Mouse (Mus musculus): ENCODE results near the gene Syngr1.

The Syngr1 gene

GRCm38 (mm10) chr15:80090155-80090554, 979 bp upstream of the Syngr1 start:
- DNase-seq (ENCODE audit: low read depth, low spot score), result no peak

GRCm38 (mm10) chr15:80090741-80091120, 403 bp upstream of the Syngr1 start:
- DNase-seq (ENCODE audit: low read depth, low spot score), result no peak

GRCm38 (mm10) chr15:80092041-80092441, 907 bp downstream of the Syngr1 start:
- DNase-seq (ENCODE audit: low read depth, low spot score), result no peak

- no peak for DNase-seq (ENCODE audit: low read depth, low spot score)
Observed at GRCm38 (mm10) chr15:80092599-80092998, 1.5 kb downstream of the Syngr1 start.

GRCm38 (mm10) chr15:80094201-80094600, 3.1 kb downstream of the Syngr1 start:
- no peak for DNase-seq (ENCODE audit: low read depth, low spot score)

GRCm38 (mm10) chr15:80095596-80095995, 4.5 kb downstream of the Syngr1 start:
- no peak for DNase-seq (ENCODE audit: low read depth, low spot score)

- DNase-seq (ENCODE audit: low read depth, low spot score), result no peak
Observed at GRCm38 (mm10) chr15:80096406-80096805, 5.3 kb downstream of the Syngr1 start.

- DNase-seq (ENCODE audit: low read depth, low spot score), result no peak
Observed at GRCm38 (mm10) chr15:80096946-80097881, 6.1 kb downstream of the Syngr1 start.

- DNase-seq (ENCODE audit: low read depth, low spot score), result no peak
Observed at GRCm38 (mm10) chr15:80097999-80098461, 6.9 kb downstream of the Syngr1 start.

GRCm38 (mm10) chr15:80098809-80099208, 7.7 kb downstream of the Syngr1 start:
- DNase-seq (ENCODE audit: low read depth, low spot score), result no peak

GRCm38 (mm10) chr15:80099477-80099876, 8.3 kb downstream of the Syngr1 start:
- DNase-seq (ENCODE audit: low read depth, low spot score), result no peak

- DNase-seq (ENCODE audit: low read depth, low spot score), result no peak
Observed at GRCm38 (mm10) chr15:80100196-80100595, 9.1 kb downstream of the Syngr1 start.

- no peak for DNase-seq (ENCODE audit: low read depth, low spot score)
Observed at GRCm38 (mm10) chr15:80100871-80101270, 9.7 kb downstream of the Syngr1 start.

- DNase-seq (ENCODE audit: low read depth, low spot score), result no peak
Observed at GRCm38 (mm10) chr15:80101503-80101902, 10.4 kb downstream of the Syngr1 start.

- no peak for DNase-seq (ENCODE audit: low read depth, low spot score)
Observed at GRCm38 (mm10) chr15:80102495-80102894, 11.4 kb downstream of the Syngr1 start.

- DNase-seq (ENCODE audit: low read depth, low spot score), result no peak
Observed at GRCm38 (mm10) chr15:80105490-80106410, 14.6 kb downstream of the Syngr1 start.

GRCm38 (mm10) chr15:80107143-80107542, 16.0 kb downstream of the Syngr1 start:
- no peak for DNase-seq (ENCODE audit: low read depth, low spot score)

- no peak for DNase-seq (ENCODE audit: low read depth, low spot score)
Observed at GRCm38 (mm10) chr15:80107575-80107974, 16.4 kb downstream of the Syngr1 start.

- no peak for DNase-seq (ENCODE audit: low read depth, low spot score)
Observed at GRCm38 (mm10) chr15:80111436-80111835, 20.3 kb downstream of the Syngr1 start.

- DNase-seq (ENCODE audit: low read depth, low spot score), result no peak
Observed at GRCm38 (mm10) chr15:80112499-80112898, 21.4 kb downstream of the Syngr1 start.

- DNase-seq (ENCODE audit: low read depth, low spot score), result no peak
Observed at GRCm38 (mm10) chr15:80114414-80114813, 23.3 kb downstream of the Syngr1 start.

GRCm38 (mm10) chr15:80115256-80115655, 24.1 kb downstream of the Syngr1 start:
- DNase-seq (ENCODE audit: low read depth, low spot score), result no peak

All from brain, embryonic 18.5 days (tissue).